Mouse (Mus musculus) small intestine, adult 2 months (tissue): Measurements from ENCODE around the gene 1600014C23Rik.

ENCODE experiments used
- CTCF ChIP-seq: fragments of 200-500 bp; IDR thresholded peaks from 2 replicates; pipeline ENCODE4 v1.5.1; 2012; ENCODE audit warnings: low read depth, mild to moderate bottlenecking, control low read depth, inconsistent platforms, low read length, moderate library complexity, mixed read lengths; ENCODE audit not compliant: insufficient replicate concordance, insufficient read length; ENCODE audit errors: extremely low read depth
- POLR2A ChIP-seq: fragments of 200-500 bp; IDR thresholded peaks from 2 replicates; pipeline ENCODE4 v1.6.1; 2012; ENCODE audit warnings: low read depth, mild to moderate bottlenecking, control low read depth, inconsistent platforms, low read length, moderate library complexity

DNA sequence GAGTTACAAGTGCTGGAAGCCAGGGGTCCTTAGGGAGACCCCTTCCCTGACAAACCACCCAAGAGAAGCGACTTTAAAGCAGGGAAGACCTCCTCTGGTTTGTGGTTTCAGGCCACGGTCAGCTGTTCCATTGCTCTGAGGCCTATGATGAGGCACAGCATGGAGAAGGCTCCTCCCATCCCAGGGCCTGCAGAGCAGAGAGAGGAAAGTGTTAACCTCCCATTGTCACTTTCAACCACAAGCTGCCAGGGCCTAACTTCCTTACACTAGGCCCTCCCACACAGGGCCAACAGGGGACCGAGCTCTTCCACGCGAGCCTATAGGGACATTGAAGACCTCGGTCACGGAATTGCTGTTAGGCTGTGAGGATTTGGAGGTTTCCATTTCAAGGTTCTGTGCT, 30.5 kb downstream of the 1600014C23Rik start:
- TF ChIP-seq CTCF (no peak), POLR2A (no peak)
